Mouse (Mus musculus) bone marrow macrophage, adult 2 months (primary cell): ENCODE measurements around the gene Syn2.

Experiments
- CTCF ChIP-seq: IDR thresholded peaks from 2 replicates; pipeline ENCODE4 v1.5.1; 2012; ENCODE audit warnings: low read depth, mild to moderate bottlenecking, low read length, moderate library complexity
- POLR2A ChIP-seq: IDR thresholded peaks from 2 replicates; pipeline ENCODE4 v1.6.1; 2012; ENCODE audit warnings: mild to moderate bottlenecking, low read depth, low read length, borderline replicate concordance

GRCm38 (mm10) chr6:115252099-115252873 lies 117.6 kb downstream of the Syn2 start, which contains the start of gene Timp4:
- no peak for TF ChIP-seq CTCF
- no peak for TF ChIP-seq POLR2A
